Mouse (Mus musculus) testis, adult 2 months (tissue): ENCODE data around the gene Rnf25.

Experiments
- CTCF ChIP-seq: fragments of 200-500 bp; IDR thresholded peaks from 2 replicates; pipeline ENCODE4 v1.5.1; 2012; ENCODE audit warnings: low read depth, mild to moderate bottlenecking, inconsistent platforms, low read length, moderate library complexity; ENCODE audit not compliant: control insufficient read depth, insufficient read depth, insufficient replicate concordance
- POLR2A ChIP-seq: fragments of 200-500 bp; IDR thresholded peaks from 2 replicates; pipeline ENCODE4 v1.6.1; 2012; ENCODE audit warnings: low read depth, mild to moderate bottlenecking, inconsistent platforms, low read length, moderate library complexity; ENCODE audit not compliant: control insufficient read depth

DNA sequence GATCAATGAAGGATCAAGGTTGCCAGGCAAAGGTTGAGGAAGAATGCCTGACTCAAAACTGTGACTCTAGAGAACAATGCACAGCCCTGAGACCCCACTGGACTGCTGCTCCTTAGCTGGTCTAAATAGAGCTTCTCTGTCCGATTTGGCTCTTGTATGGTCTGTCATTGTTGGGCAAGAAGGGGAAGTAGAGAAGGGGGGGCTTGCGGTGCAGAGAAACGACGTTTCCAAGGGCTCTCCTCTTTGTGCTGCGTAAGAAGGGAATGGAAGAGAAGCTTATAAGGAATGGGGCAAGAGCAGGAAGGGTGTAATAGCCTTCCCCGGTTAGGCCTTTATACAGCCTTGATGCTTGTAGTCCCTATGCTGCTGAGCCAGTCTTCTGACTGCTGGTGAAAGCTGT is 35.4 kb downstream of the Rnf25 start:
- TF ChIP-seq CTCF (no peak), POLR2A (no peak)
